Mouse (Mus musculus): ENCODE measurements at regions not wholly inside any gene's neighbourhood (a gene's known extent, or its start where the extent isn't known, plus 50 kb on each side); places are given as distances from the start of the nearest gene placed in this dataset.

DNA sequence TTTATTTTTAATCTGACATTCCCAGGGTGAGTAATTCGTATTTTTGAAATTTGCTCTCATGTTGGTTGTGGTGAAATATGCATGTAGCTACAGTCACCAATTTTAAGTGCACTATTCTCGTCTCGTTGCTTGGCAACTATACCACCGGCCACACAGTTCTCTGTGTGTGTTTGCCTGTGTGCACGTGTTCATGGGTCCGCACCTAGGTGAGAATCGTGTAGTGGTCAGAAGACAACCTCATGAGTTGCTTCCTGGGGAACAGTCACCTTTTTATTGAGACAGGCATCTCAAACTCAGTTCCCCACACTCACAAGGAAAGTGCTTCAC is 92.2 kb downstream of the Sall1 start:
- TF ChIP-seq CTCF (IDR thresholded peaks at IDR 0.05; ENCODE audit: insufficient read depth, low read length), result no peak
- no peak for TF ChIP-seq POLR2A (IDR thresholded peaks at IDR 0.05; ENCODE audit: borderline replicate concordance, extremely low read depth, low read depth, low read length)

Measured in lung, adult 2 months (tissue).